Mouse (Mus musculus) ES-Bruce4 (cell line): ENCODE results near the gene Megf8.

Experiments used
- CTCF ChIP-seq: IDR thresholded peaks from one replicate; pipeline ENCODE4 v1.8.1; 2011; ENCODE audit warnings: low read depth, low read length
- EP300 ChIP-seq: IDR thresholded peaks from 2 replicates; pipeline ENCODE4 v1.6.1; 2011; ENCODE audit warnings: low read depth, low read length; ENCODE audit not compliant: insufficient read depth
- POLR2A ChIP-seq: IDR thresholded peaks from one replicate; pipeline ENCODE4 v1.8.1; 2011; ENCODE audit warnings: low read length; ENCODE audit not compliant: insufficient read depth

- no peak for TF ChIP-seq CTCF
- no peak for TF ChIP-seq EP300
- no peak for TF ChIP-seq POLR2A
Observed at GRCm38 (mm10) chr7:25274996-25275395, 42.0 kb upstream of the Megf8 start.
